Mouse (Mus musculus): ENCODE measurements around the gene Hus1b. TPM values are rescaled to one million over a fixed set of nuclear protein-coding genes. Genes with fewer than 3 reads are reported as not detected.
A peak's percentile ranks its signal among the peaks of the same experiment; 100 is the strongest.

Hus1b gene
- polyA plus RNA-seq, 1 experiment from 2014 or later = not detected

GRCm38 (mm10) chr13:30976536-30977084, 29.1 kb upstream of the Hus1b start:
- Histone ChIP-seq H3K4me1 (replicated peaks) (peaks cover 9% of the 10 kb centered on the region), H3K27ac (ENCODE audit: poor library complexity, severe bottlenecking) (no peak overlapping the region), H3K4me3 (no peak overlapping the region), H3K9me3 (replicated peaks) (no peaks in the 10 kb centered on the region), H3K4me2 (no peak overlapping the region), H3K9ac (no peak overlapping the region), H3K27me3 (replicated peaks) (no peaks in the 10 kb centered on the region), H3K36me3 (no peaks in the 10 kb centered on the region)
- ATAC-seq (ENCODE audit: insufficient number of reproducible peaks, low FRiP score) = no peak
- WGBS = 53% methylated on average over 8 of the region's 8 CpGs

DNA sequence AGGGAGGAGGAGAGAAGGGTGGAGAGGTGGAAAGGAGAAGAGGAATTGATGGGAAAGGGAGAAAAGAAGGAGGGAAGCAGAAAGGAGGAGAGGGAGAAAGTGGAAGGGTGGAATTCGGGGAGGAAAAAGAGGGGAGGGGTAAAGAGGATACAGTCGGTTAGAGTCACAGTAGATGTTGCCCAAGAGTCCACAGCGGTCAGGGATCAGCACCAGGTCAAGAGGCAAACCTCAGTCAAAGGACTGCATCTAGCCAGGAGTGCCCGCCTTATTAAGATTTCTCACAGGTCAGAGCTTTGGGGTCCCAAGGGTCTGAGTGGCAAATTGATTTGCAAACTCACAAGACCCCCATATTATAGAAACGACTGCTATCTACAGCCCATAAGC, 26.7 kb upstream of the Hus1b start:
- WGBS = 21% methylated on average over 5 of the region's 5 CpGs
- 0 out of 2 replicates have a peak, but pooled peaks have one; percentile 16 for ATAC-seq (ENCODE audit: insufficient number of reproducible peaks, low FRiP score)
- Histone ChIP-seq H3K27me3 (replicated peaks) (no peaks in the 10 kb centered on the region), H3K4me2 (peak overlapping the region; percentile 71), H3K4me3 (peak overlapping the region; percentile 80), H3K27ac (ENCODE audit: poor library complexity, severe bottlenecking) (peak overlapping the region; percentile 82), H3K36me3 (no peaks in the 10 kb centered on the region), H3K4me1 (replicated peaks) (peaks cover 16% of the 10 kb centered on the region), H3K9ac (peak overlapping the region; percentile 89), H3K9me3 (replicated peaks) (no peaks in the 10 kb centered on the region)

DNA sequence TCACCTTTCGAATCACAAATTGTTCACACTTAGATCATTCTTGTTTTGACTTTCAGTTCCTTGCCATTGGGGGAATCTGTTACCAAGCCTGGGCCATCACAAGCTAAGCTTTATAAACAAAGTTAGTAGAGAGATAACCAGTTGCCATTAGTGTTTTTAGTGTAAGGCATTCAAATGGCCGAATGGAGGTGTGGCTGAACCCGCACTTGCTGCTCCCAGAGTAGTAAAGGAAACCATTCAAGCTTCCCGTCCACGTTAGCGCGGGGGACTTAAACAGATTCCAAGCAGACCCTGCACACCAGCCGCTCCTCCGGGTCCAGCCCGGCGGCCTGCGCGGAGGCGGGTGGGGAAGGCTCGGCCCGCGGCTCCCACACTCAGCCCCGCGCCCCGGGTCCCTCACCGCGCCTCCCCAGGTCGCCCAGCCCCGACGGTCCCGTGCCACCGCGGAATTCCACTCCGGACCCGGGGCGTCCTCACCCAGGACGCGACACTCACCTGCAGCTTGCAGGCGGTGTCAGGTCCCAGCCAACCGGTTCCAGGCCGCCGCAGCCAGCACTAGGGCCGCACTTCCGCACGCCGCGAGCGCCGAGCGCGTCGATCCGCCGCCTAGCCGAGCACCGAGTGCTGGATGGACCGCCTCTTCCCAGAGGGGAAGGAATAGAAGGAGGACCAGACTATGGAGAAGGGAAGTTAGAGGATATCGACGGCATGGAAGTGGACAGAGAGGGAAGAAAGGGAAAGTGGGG, 26.1 kb upstream of the Hus1b start, which contains the start of the genes Exoc2 and Gm5447:
TSS of gene Exoc2 (minus strand) at position 593 of the 746 bp plus-strand sequence.
TSS of gene Gm5447 (plus strand) at position 704 of the 746 bp plus-strand sequence.
- 1% methylated on average over 54 of the region's 54 CpGs for WGBS
- H3K36me3 ChIP-seq = no peaks in the 10 kb centered on the region
- H3K4me2 ChIP-seq = peak within 1 kb of the TSS; percentile 71
- H3K4me3 ChIP-seq = peak within 1 kb of the TSS; percentile 80
- peak within 1 kb of the TSS; percentile 89 for H3K9ac ChIP-seq
- H3K9me3 ChIP-seq (replicated peaks) = no peaks in the 10 kb centered on the region
- peak within 1 kb of the TSS; percentile 82 for H3K27ac ChIP-seq (ENCODE audit: poor library complexity, severe bottlenecking)
- H3K27me3 ChIP-seq (replicated peaks) = no peaks in the 10 kb centered on the region
- peaks cover 21% of the 10 kb centered on the region for H3K4me1 ChIP-seq (replicated peaks)
- ATAC-seq (ENCODE audit: insufficient number of reproducible peaks, low FRiP score) = peak; percentile 89

DNA sequence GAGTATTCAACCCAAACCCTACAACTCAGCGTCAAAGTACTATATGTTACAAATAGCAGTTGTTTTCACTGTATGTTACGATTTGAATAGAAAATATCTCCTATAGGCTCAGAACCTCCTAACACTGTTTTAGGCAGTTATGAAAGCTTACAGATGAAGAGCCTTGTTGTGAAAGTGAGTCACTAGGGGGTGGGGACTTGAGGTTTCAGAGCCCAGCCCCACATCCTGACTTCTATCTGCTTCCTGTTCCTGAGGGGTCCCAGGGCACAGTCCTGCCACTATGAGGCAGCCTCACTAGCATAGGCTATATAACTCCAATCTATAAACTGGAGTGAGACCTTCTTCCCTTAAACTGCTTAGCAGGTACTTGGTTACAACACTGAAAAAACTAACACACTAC, 24.5 kb upstream of the Hus1b start:
- no peak overlapping the region for H3K4me3 ChIP-seq
- no peak for ATAC-seq (ENCODE audit: insufficient number of reproducible peaks, low FRiP score)
- H3K27me3 ChIP-seq (replicated peaks) = no peaks in the 10 kb centered on the region
- no peaks in the 10 kb centered on the region for H3K9me3 ChIP-seq (replicated peaks)
- H3K4me1 ChIP-seq (replicated peaks) = peaks cover 27% of the 10 kb centered on the region
- H3K27ac ChIP-seq (ENCODE audit: poor library complexity, severe bottlenecking) = no peak overlapping the region
- 82% methylated on average over 2 of the region's 2 CpGs for WGBS
- H3K4me2 ChIP-seq = 0 out of 2 replicates have a peak overlapping the region, but pooled peaks have one; percentile 7
- H3K36me3 ChIP-seq = no peaks in the 10 kb centered on the region
- H3K9ac ChIP-seq = no peak overlapping the region

DNA sequence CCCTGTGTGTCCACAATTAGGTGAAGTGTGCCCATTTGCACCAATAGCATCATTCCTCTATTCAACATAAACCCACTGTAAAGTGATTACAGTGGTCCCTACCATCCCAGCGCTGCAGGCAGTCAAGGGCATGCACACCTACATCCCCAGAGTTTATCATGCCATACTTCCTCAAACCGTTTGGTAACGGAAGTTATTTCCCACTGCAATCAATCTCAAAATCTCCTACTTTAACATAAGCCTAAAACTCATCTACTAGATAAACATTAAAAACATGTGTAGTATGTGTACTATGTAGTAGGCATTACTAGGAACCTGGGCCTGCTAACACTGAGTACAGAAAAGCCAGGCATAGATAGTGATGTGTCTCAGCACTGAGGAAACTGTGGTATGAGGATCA, 23.5 kb upstream of the Hus1b start:
- H3K4me2 ChIP-seq = no peak overlapping the region

GRCm38 (mm10) chr13:30968311-30968710, 20.8 kb upstream of the Hus1b start:
- Histone ChIP-seq H3K4me2 (no peak overlapping the region), H3K9me3 (replicated peaks) (no peaks in the 10 kb centered on the region), H3K9ac (no peak overlapping the region), H3K36me3 (no peaks in the 10 kb centered on the region), H3K4me1 (replicated peaks) (peaks cover 32% of the 10 kb centered on the region), H3K4me3 (no peak overlapping the region), H3K27me3 (replicated peaks) (no peaks in the 10 kb centered on the region), H3K27ac (ENCODE audit: poor library complexity, severe bottlenecking) (no peak overlapping the region)
- no peak for ATAC-seq (ENCODE audit: insufficient number of reproducible peaks, low FRiP score)
- 68% methylated on average over 4 of the region's 4 CpGs for WGBS

More for the DNA sequence above, 23.5 kb upstream of the Hus1b start:
- no peaks in the 10 kb centered on the region for H3K27me3 ChIP-seq (replicated peaks)
- H3K4me3 ChIP-seq = no peak overlapping the region
- H3K27ac ChIP-seq (ENCODE audit: poor library complexity, severe bottlenecking) = no peak overlapping the region
- no peaks in the 10 kb centered on the region for H3K36me3 ChIP-seq
- ATAC-seq (ENCODE audit: insufficient number of reproducible peaks, low FRiP score) = no peak
- WGBS = 68% methylated on average over 3 of the region's 3 CpGs
- H3K4me1 ChIP-seq (replicated peaks) = peaks cover 34% of the 10 kb centered on the region
- H3K9ac ChIP-seq = no peak overlapping the region
- H3K9me3 ChIP-seq (replicated peaks) = no peaks in the 10 kb centered on the region

DNA sequence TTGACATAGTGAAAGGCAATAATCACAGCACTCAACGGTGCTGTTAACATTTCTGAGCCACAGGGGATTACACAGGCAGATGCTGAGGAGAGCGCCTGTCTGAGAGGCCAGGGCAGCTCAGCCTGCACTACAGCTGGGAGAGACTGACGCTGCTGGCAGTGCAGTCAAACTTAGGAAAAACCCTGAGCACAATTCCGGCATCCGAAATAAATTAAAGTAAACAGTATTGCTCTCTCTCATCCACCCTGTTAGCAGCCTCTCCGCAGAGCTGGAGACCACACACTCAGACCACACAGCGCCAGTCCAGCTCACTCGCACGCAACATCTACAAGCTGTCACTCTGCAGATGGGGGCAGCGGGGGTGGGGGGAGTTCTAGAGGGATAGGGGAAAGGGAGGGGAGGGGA, 18.9 kb upstream of the Hus1b start:
- WGBS = 13% methylated on average over 10 of the region's 10 CpGs
- Histone ChIP-seq H3K4me1 (replicated peaks) (peaks cover 28% of the 10 kb centered on the region), H3K27me3 (replicated peaks) (no peaks in the 10 kb centered on the region), H3K36me3 (no peaks in the 10 kb centered on the region), H3K9ac (peak overlapping the region; percentile 32; the same call in 1 of the 2 replicates), H3K27ac (ENCODE audit: poor library complexity, severe bottlenecking) (no peak overlapping the region), H3K4me2 (peak overlapping the region; percentile 56), H3K4me3 (no peak overlapping the region), H3K9me3 (replicated peaks) (no peaks in the 10 kb centered on the region)
- no peak for ATAC-seq (ENCODE audit: insufficient number of reproducible peaks, low FRiP score)

DNA sequence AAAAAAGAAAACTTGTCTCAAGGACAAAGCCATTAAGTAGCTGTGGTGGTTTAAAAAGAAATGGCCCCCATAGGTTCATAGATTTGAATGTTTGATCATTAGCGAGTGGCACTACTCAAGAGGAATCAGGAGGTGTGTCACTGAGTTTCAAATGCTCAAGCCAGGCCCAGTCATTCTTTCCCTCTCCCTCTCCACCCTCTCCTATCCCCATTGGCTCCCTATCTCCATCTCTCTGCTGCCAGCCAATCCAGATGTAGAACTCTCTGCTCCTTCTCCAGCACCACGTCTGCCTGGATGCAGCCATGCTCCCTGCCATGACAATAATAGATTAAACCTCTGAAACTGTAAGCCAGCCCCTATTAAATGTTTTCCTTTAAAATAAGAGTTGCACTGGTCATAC, 14.4 kb upstream of the Hus1b start:
- Histone ChIP-seq H3K27ac (ENCODE audit: poor library complexity, severe bottlenecking) (no peak overlapping the region), H3K9ac (no peak overlapping the region), H3K4me2 (no peak overlapping the region), H3K27me3 (replicated peaks) (no peaks in the 10 kb centered on the region), H3K36me3 (peaks cover 6% of the 10 kb centered on the region; the same call in 1 of the 2 replicates), H3K9me3 (replicated peaks) (no peaks in the 10 kb centered on the region), H3K4me1 (replicated peaks) (peaks cover 11% of the 10 kb centered on the region), H3K4me3 (no peak overlapping the region)
- 72% methylated on average over 2 of the region's 2 CpGs for WGBS
- ATAC-seq (ENCODE audit: insufficient number of reproducible peaks, low FRiP score) = no peak

GRCm38 (mm10) chr13:30960714-30961113, 13.2 kb upstream of the Hus1b start:
- H3K27ac ChIP-seq (ENCODE audit: poor library complexity, severe bottlenecking) = no peak overlapping the region
- no peak overlapping the region for H3K9ac ChIP-seq
- 59% methylated on average over 2 of the region's 2 CpGs for WGBS
- no peak overlapping the region for H3K4me2 ChIP-seq
- H3K9me3 ChIP-seq (replicated peaks) = no peaks in the 10 kb centered on the region
- H3K36me3 ChIP-seq = peaks cover 6% of the 10 kb centered on the region; the same call in 1 of the 2 replicates
- no peak for ATAC-seq (ENCODE audit: insufficient number of reproducible peaks, low FRiP score)
- no peaks in the 10 kb centered on the region for H3K27me3 ChIP-seq (replicated peaks)
- 0 out of 2 replicates have a peak, but pooled peaks cover 4% of the 10 kb centered on the region for H3K4me1 ChIP-seq (replicated peaks)
- H3K4me3 ChIP-seq = no peak overlapping the region

- no peaks in the 10 kb centered on the region; the same call in 1 of the 2 replicates for H3K9me3 ChIP-seq (replicated peaks)
- WGBS = 46% methylated on average over 1 of the region's 1 CpGs
- H3K27ac ChIP-seq (ENCODE audit: poor library complexity, severe bottlenecking) = no peak overlapping the region
- no peak overlapping the region for H3K4me2 ChIP-seq
- no peak for ATAC-seq (ENCODE audit: insufficient number of reproducible peaks, low FRiP score)
- H3K9ac ChIP-seq = no peak overlapping the region
- no peaks in the 10 kb centered on the region for H3K36me3 ChIP-seq
- H3K4me3 ChIP-seq = no peak overlapping the region
- no peaks in the 10 kb centered on the region for H3K27me3 ChIP-seq (replicated peaks)
- H3K4me1 ChIP-seq (replicated peaks) = no peaks in the 10 kb centered on the region
Measured at GRCm38 (mm10) chr13:30953580-30953979, 6.0 kb upstream of the Hus1b start.

DNA sequence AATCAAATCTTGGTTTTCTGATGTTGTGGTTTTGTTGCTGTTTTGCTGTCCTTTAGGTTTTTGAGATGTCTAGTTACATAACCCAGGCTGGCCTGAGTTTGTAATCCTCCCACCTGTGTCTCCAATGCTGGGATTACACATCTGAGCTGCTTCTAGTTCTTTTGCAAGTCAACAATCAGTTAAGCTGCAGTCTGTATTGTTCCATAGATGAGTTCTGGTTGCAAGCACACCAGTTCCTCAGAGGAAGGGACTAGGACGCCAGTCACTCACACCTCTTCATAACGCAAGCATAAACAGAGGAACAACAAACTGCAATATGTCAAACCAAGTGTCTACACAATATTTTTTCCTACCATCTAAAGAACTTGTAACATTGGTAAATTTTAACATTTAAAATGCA, 4.5 kb upstream of the Hus1b start:
- Histone ChIP-seq H3K4me3 (no peak overlapping the region), H3K9ac (no peak overlapping the region), H3K27me3 (replicated peaks) (no peaks in the 10 kb centered on the region), H3K4me1 (replicated peaks) (peaks cover 7% of the 10 kb centered on the region), H3K4me2 (no peak overlapping the region), H3K9me3 (replicated peaks) (no peaks in the 10 kb centered on the region; the same call in 1 of the 2 replicates), H3K27ac (ENCODE audit: poor library complexity, severe bottlenecking) (no peak overlapping the region), H3K36me3 (no peaks in the 10 kb centered on the region)
- ATAC-seq (ENCODE audit: insufficient number of reproducible peaks, low FRiP score) = no peak
- 90% methylated on average over 2 of the region's 2 CpGs for WGBS

Measured in heart, embryonic 12.5 days (tissue).